Mouse (Mus musculus) heart, adult 18-20 months (tissue): Measurements from ENCODE around the gene Lzts3. TPM values are rescaled to one million over a fixed set of nuclear protein-coding genes. Genes with fewer than 3 reads are reported as not detected.
"Not testable (repeated sequence)": the region's sequence is repeated elsewhere in the genome, so short reads cannot be mapped to it uniquely, and the experiment has no call there.

ENCODE experiments used
- DNase-seq, 2 experiments: peaks; one replicate each; pipeline ENCODE4 v3.0.0; 2021 to 2022; ENCODE audit warnings: mixed read lengths in 1 of 2
- long read RNA-seq, 2 experiments: library from polyadenylated mRNA; stranded (forward); transcript quantifications; one replicate each; pipeline ENCODE4 v2.0.0; 2021
- total RNA-seq, 2 experiments: library from RNA; stranded (reverse); gene quantifications; 2 replicates each; pipeline ENCODE4 v1.2.3; 2021

Lzts3 gene
- total RNA-seq: 1 to 10 TPM; 4.8 to 5.7 TPM
- long read RNA-seq, experiment 1, partial matches to known transcripts: 0 of 4 reads
- long read RNA-seq, experiment 1, other reads (novel, unspliced or antisense): 4 of 4 reads
- long read RNA-seq, experiment 2, full-length matches to known transcripts: 1 of 3 reads
- long read RNA-seq, experiment 2, partial matches to known transcripts: 0 of 3 reads
- long read RNA-seq, experiment 2, other reads (novel, unspliced or antisense): 2 of 3 reads

DNA sequence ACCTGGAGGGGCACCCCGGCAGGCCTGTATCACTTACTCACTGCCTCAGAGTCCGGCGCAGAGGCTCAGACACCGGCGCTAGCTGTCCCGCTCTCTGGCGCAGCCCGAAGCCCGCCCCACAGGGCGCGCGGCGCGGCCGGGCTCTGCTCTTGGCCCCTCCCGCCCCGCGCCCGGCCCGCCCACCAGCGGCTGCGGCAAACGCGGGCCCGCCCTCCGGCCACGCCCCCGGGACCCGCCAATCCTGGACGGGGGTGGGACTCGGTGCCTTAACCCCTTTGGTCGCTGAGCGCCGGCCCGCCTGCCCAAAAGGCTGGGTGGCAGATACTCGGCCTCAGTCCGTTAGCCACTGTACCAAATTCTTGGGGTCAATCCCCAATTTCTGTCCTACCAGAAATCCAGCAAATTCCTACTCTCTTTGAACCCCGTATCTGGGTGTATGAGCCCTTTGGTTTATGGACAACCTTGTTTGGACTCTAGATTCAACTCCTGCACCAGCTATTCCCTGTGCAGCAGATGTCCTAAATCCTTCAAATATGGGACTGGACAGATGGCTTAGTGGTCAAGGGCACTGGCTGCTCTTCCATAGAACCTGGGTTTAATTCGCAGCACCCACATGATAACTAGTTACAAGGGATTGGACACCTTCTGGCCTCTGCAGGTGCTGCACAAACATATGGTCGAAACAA lies at the start of gene Lzts3:
Gene Lzts3 (minus strand): TSS at position 120 of the 686 bp plus-strand sequence.
- DNase-seq: peak; percentile 93 to 94

DNA sequence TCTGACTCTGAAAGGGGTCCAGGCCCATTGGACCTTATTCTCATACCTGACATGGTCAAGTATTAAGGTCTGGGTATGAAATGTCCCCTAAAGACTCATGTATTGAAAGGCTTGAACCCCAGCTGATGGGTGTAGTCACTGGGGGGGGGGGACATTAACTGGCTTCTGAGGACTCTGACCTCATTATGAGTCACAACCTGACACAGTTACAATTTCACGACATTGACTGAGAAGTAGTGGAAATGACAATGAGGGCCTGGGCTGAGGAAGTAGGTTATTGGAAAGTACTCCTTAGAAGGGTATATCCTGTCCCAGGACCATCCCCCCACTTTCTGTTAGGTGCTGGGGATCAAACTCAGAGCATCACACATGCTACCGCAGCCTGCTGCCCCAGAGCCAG lies 46.4 kb upstream of the Lzts3 start:
- no peak for DNase-seq

GRCm38 (mm10) chr2:130685426-130685825 lies 42.8 kb upstream of the Lzts3 start:
- no peak for DNase-seq

GRCm38 (mm10) chr2:130681531-130681930 lies 38.9 kb upstream of the Lzts3 start:
- no peak for DNase-seq

GRCm38 (mm10) chr2:130679899-130680298 lies 37.3 kb upstream of the Lzts3 start:
- no peak for DNase-seq

- DNase-seq: no peak
Observed at GRCm38 (mm10) chr2:130679154-130679553, 36.6 kb upstream of the Lzts3 start.

- no peak for DNase-seq
Observed at GRCm38 (mm10) chr2:130677211-130677610, 34.6 kb upstream of the Lzts3 start.

- DNase-seq: peak; percentile 88 to 92
Observed at GRCm38 (mm10) chr2:130667559-130667958, 25.0 kb upstream of the Lzts3 start, which contains the start of gene Itpa. Itpa (plus strand) TSS chr2:130667610.

DNA sequence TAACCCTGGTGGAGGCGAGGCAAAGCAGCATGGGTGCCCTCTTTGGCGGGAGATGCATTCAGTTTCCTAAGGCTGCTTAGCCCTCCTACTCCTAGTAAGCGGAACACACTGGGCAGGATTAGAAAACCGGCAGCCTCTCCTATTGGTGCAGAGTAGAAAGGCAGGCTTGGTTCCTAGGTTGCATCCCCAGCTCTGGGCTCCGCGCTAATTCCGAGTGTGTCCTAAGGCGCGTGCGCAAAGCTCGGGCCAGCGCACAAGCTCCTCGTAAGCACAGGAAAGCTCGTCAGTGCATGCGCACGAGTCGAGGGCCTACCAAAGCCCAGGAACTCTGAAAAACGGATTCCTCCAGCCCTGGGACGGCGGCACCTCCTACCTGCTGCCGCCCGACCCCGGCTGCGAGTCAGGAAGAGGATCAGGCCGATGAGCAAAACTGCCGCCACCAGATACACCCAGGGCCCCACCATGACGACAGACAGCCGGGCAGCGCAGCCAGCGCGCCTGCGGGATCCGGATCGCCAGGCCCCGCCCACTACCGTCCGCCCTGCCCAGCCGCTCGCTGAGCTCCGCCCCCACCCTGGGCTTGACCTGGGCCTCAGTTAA lies 21.6 kb upstream of the Lzts3 start, which contains the start of gene Ddrgk1:
Gene Ddrgk1 (minus strand): TSS at position 558 of the 600 bp plus-strand sequence.
- DNase-seq: peak; percentile 94 to 95

DNA sequence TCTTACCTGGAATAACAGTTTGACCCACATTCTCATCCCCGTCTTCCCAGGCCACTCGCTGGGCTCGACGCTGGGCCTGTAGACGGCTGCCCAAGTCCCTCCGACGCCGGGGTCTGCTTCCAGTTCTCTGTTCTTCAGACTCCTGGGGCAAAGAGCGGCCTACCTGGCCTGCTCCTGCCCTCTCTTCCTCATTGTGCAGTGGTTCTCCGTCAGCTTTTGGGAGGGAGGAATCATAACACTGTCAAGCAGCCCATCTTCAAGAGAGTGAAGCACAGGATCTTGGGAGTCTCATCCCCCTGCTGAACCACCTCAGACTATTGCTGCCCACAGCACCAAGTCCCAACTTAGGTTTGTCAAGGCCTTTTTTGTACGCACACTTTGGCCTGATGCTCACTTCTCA lies 20.7 kb upstream of the Lzts3 start:
- DNase-seq: no peak

GRCm38 (mm10) chr2:130658530-130658929 lies 15.9 kb upstream of the Lzts3 start:
- DNase-seq: no peak

- no peak for DNase-seq
Observed at GRCm38 (mm10) chr2:130657541-130657940, 14.9 kb upstream of the Lzts3 start.

DNA sequence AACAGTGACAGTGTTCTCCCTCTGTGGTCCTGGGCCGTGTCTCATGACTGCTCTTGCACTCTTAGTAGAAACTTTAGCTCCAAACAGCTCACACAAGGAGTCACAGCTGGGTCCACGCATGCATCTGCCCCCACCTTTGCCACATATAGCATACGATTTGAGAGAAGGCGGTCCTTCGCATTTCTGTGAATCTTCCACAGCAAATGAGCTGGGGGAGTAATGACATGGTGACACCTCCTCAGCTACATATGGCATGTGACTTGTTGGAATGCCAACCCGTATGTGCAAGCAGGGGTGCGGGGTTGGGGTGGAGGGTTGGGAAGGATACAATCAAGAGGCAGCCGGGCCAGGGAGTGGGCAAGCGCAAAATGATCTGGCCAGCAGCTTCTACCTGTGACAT lies 13.9 kb upstream of the Lzts3 start:
- DNase-seq: no peak

GRCm38 (mm10) chr2:130655660-130656339 lies 13.2 kb upstream of the Lzts3 start:
- DNase-seq: no peak

DNA sequence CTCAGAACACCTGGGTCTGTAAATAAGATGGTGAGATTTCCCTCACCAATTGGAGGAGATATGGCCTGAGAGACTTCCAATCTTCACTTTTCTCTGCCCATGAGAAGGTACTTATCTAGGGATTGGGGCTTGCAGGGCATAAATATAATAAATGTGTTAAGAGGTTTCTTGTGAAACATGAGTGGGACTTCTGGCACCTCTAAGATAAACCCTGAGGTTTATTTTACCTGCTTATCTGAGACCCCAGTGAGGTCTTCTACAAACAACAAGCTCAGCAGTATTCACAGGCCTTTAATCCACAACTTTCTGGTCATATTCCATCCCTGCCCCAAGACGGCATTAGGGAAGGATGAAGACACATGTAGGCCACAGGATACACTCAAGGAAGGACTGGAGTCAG lies 11.2 kb upstream of the Lzts3 start:
- no peak for DNase-seq

DNA sequence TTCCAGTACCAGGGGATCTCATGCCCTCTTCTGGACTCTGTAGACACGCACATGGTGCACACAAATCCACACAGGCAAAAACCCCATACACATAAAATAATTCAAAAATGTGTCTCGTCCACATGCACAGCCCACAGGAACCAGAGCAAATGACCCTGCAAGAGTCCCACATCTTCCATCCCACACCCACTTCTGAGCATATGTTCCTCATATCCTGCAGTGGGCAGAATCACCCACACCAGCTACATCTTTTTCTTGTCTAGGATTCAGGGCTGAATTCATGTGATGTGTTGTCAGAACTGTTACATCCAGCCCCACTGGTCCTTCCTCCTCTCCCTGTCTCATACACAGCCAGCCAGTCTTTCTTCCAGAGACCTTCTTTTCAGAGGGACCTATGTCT lies 10.7 kb upstream of the Lzts3 start:
- no peak for DNase-seq

DNA sequence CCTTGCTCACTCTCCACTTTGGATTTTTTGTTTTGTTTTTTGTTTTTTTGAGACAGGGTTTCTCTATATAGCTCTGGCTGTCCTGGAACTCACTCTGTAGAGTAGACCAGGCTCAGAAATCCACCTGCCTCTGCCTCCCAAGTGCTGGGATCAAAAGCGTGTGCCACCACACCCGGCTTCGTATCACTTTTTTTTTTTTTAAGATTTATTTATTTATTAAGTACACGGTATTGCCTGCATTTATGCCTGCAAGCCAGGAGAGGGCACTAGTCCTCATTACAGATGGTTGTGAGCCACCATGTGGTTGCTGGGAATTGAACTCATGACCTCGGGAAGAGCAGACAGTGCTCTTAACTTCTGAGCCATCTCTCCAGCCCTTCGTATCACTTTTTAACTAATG lies 6.4 kb upstream of the Lzts3 start:
- not testable (repeated sequence) for DNase-seq

DNA sequence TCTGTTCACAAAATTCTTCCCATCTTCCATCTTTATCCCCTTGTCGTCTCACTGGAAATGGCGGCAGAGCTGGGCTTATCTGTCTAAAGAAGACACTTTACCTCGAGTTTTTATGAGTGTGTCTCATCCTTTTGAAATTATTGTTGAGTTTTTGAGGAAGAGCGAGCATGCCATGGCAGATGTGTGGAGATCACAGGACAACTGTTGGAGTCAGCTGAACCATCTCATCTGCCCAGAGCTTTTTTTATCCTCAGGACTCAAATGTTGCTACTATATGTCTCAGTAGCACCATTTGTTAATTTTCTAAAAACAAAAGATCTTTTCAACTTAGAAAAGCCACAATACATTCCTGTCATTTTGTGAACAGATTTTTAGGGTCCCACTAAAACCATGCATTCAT lies 2.6 kb upstream of the Lzts3 start:
- DNase-seq: no peak

DNA sequence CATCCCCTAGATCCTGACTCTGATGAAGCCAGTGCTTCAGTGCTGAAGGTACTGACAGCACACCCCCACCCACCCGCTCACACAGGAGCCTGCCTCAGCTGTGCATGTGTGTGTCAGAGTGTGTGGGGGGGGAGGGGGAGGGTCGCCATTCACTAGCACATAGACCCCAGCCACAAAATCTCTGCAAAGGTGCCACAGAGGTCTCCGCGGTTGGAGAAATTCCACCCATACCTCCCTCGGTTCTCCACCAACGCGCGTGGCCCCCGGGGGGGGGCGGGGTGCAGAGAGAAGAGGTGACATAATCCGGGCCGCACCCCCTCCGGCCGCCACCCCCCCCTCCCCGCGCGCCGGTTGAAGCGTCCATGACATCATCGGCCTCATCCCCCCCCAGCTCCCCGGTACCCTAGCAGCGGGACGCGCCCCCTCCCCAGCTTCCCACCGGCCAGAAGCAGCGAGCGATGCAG lies 374 bp downstream of the Lzts3 start:
- no peak for DNase-seq

GRCm38 (mm10) chr2:130641351-130642025 lies 1.1 kb downstream of the Lzts3 start:
- no peak for DNase-seq

DNA sequence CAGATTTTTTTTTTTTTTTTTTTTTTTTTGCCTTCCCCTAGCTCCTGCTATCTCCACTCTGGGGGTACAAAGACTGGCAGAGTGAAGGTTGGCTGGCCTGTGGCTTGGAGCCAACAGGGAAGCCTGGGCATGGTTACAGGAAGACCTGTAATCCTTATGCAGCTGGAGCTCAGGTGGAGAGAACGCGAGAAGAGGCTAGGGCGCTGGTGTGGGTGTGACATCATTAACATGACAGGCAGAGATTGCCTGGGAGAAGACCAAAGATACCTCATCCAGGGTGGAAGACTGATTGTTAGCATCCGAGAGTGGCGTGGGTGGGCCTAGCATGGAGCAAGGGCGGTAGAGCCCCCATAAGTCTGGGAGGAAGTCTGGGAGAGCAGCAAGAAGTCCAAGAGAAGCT lies 3.3 kb downstream of the Lzts3 start:
- DNase-seq: no peak

- no peak for DNase-seq
Observed at GRCm38 (mm10) chr2:130638101-130638611, 4.4 kb downstream of the Lzts3 start.
